Mouse (Mus musculus) liver (tissue): ENCODE measurements at regions not wholly inside any gene's neighbourhood (a gene's known extent, or its start where the extent isn't known, plus 50 kb on each side); places are given as distances from the start of the nearest gene placed in this dataset.

Experiments
- DNase-seq: peaks from one replicate; pipeline ENCODE4 v3.0.0-alpha.2; 2020; ENCODE audit warnings: mixed read lengths

GRCm38 (mm10) chr15:36854900-36855321, 152.7 kb downstream of the Zfp706 start:
- no peak for DNase-seq

GRCm38 (mm10) chr15:36852229-36852821, 155.2 kb downstream of the Zfp706 start:
- DNase-seq = no peak

- no peak for DNase-seq
These were observed 159.3 kb downstream of the Zfp706 start for GRCm38 (mm10) chr15:36848238-36848637.

GRCm38 (mm10) chr15:36846806-36847205, 160.8 kb downstream of the Zfp706 start:
- DNase-seq = no peak
